Mouse (Mus musculus): ENCODE results near the gene Asgr2. TPM values are rescaled to one million over a fixed set of nuclear protein-coding genes. Genes with fewer than 3 reads are reported as not detected.

The Asgr2 gene
- total and polyA plus RNA-seq, 3 experiments = 0.17 to 0.39 TPM; not detected in 1

Other genes with a start within 250 kb of the Asgr2 start
Only the 20 nearest of the 30 such genes appear.
- gene Ybx2, start 156.8 kb upstream of the Asgr2 start, total RNA-seq (2012; rRNA removed) = 0.25 TPM in 1 of 2 replicates, not detected in the other
- not detected in 2 replicates for gene Ybx2, start 156.8 kb upstream of the Asgr2 start, total RNA-seq (2014; rRNA removed)
- 0.39 TPM in 1 of 2 replicates, not detected in the other for gene Ybx2, start 156.8 kb upstream of the Asgr2 start, polyA plus RNA-seq (2012; ENCODE audit: insufficient read length, low read depth)
- gene Slc2a4, start 144.5 kb upstream of the Asgr2 start, total RNA-seq (2012; rRNA removed) = 2.2 and 2.6 TPM in 2 replicates
- gene Slc2a4, start 144.5 kb upstream of the Asgr2 start, total RNA-seq (2014; rRNA removed) = 3.1 and 3.8 TPM in 2 replicates
- gene Slc2a4, start 144.5 kb upstream of the Asgr2 start, polyA plus RNA-seq (2012; ENCODE audit: insufficient read length, low read depth) = 2.3 and 2.4 TPM in 2 replicates
- gene Cldn7, start 127.9 kb upstream of the Asgr2 start, total RNA-seq (2012; rRNA removed) = not detected in 2 replicates
- gene Cldn7, start 127.9 kb upstream of the Asgr2 start, total RNA-seq (2014; rRNA removed) = not detected in 2 replicates
- gene Cldn7, start 127.9 kb upstream of the Asgr2 start, polyA plus RNA-seq (2012; ENCODE audit: insufficient read length, low read depth) = not detected in 2 replicates
- 61.8 and 66.7 TPM in 2 replicates for gene Ctdnep1, start 111.5 kb upstream of the Asgr2 start, total RNA-seq (2012; rRNA removed)
- 37.7 and 42.9 TPM in 2 replicates for gene Ctdnep1, start 111.5 kb upstream of the Asgr2 start, total RNA-seq (2014; rRNA removed)
- gene Ctdnep1, start 111.5 kb upstream of the Asgr2 start, polyA plus RNA-seq (2012; ENCODE audit: insufficient read length, low read depth) = 143 and 171 TPM in 2 replicates
- 95.9 and 115 TPM in 2 replicates for gene Elp5, start 110.1 kb upstream of the Asgr2 start, total RNA-seq (2012; rRNA removed)
- 111 and 119 TPM in 2 replicates for gene Elp5, start 110.1 kb upstream of the Asgr2 start, total RNA-seq (2014; rRNA removed)
- gene Elp5, start 110.1 kb upstream of the Asgr2 start, polyA plus RNA-seq (2012; ENCODE audit: insufficient read length, low read depth) = 177 and 182 TPM in 2 replicates
- 182 and 189 TPM in 2 replicates for gene Gabarap, start 101.5 kb upstream of the Asgr2 start, total RNA-seq (2012; rRNA removed)
- gene Gabarap, start 101.5 kb upstream of the Asgr2 start, total RNA-seq (2014; rRNA removed) = 187 and 213 TPM in 2 replicates
- 352 and 386 TPM in 2 replicates for gene Gabarap, start 101.5 kb upstream of the Asgr2 start, polyA plus RNA-seq (2012; ENCODE audit: insufficient read length, low read depth)
- 67.2 and 81.8 TPM in 2 replicates for gene Phf23, start 96.9 kb upstream of the Asgr2 start, total RNA-seq (2012; rRNA removed)
- gene Phf23, start 96.9 kb upstream of the Asgr2 start, total RNA-seq (2014; rRNA removed) = 65.2 and 69.0 TPM in 2 replicates
- gene Phf23, start 96.9 kb upstream of the Asgr2 start, polyA plus RNA-seq (2012; ENCODE audit: insufficient read length, low read depth) = 93.2 and 99.8 TPM in 2 replicates
- gene Dvl2, start 92.0 kb upstream of the Asgr2 start, total RNA-seq (2012; rRNA removed) = 27.3 and 30.6 TPM in 2 replicates
- 15.1 and 15.7 TPM in 2 replicates for gene Dvl2, start 92.0 kb upstream of the Asgr2 start, total RNA-seq (2014; rRNA removed)
- 25.3 and 27.1 TPM in 2 replicates for gene Dvl2, start 92.0 kb upstream of the Asgr2 start, polyA plus RNA-seq (2012; ENCODE audit: insufficient read length, low read depth)
- gene Acadvl, start 77.2 kb upstream of the Asgr2 start, total RNA-seq (2012; rRNA removed) = 137 and 148 TPM in 2 replicates
- gene Acadvl, start 77.2 kb upstream of the Asgr2 start, total RNA-seq (2014; rRNA removed) = 81.8 and 86.6 TPM in 2 replicates
- gene Acadvl, start 77.2 kb upstream of the Asgr2 start, polyA plus RNA-seq (2012; ENCODE audit: insufficient read length, low read depth) = 76.9 and 86.4 TPM in 2 replicates
- 9.8 and 15.3 TPM in 2 replicates for gene Dlg4, start 75.7 kb upstream of the Asgr2 start, total RNA-seq (2012; rRNA removed)
- 6.1 and 7.3 TPM in 2 replicates for gene Dlg4, start 75.7 kb upstream of the Asgr2 start, total RNA-seq (2014; rRNA removed)
- 6.8 and 9.3 TPM in 2 replicates for gene Dlg4, start 75.7 kb upstream of the Asgr2 start, polyA plus RNA-seq (2012; ENCODE audit: insufficient read length, low read depth)
- not detected in 2 replicates for gene Asgr1, start 38.6 kb upstream of the Asgr2 start, total RNA-seq (2012; rRNA removed)
- not detected in 2 replicates for gene Asgr1, start 38.6 kb upstream of the Asgr2 start, total RNA-seq (2014; rRNA removed)
- not detected in 2 replicates for gene Asgr1, start 38.6 kb upstream of the Asgr2 start, polyA plus RNA-seq (2012; ENCODE audit: insufficient read length, low read depth)
- gene Mgl2, start 37.7 kb downstream of the Asgr2 start, total RNA-seq (2012; rRNA removed) = 0.08 TPM in 1 of 2 replicates, not detected in the other
- gene Mgl2, start 37.7 kb downstream of the Asgr2 start, total RNA-seq (2014; rRNA removed) = not detected in 2 replicates
- not detected in 2 replicates for gene Mgl2, start 37.7 kb downstream of the Asgr2 start, polyA plus RNA-seq (2012; ENCODE audit: insufficient read length, low read depth)
- 0.21 TPM in 1 of 2 replicates, not detected in the other for gene Clec10a, start 63.6 kb downstream of the Asgr2 start, total RNA-seq (2012; rRNA removed)
- gene Clec10a, start 63.6 kb downstream of the Asgr2 start, total RNA-seq (2014; rRNA removed) = not detected in 2 replicates
- gene Clec10a, start 63.6 kb downstream of the Asgr2 start, polyA plus RNA-seq (2012; ENCODE audit: insufficient read length, low read depth) = not detected in 2 replicates
- 0.51 and 0.55 TPM in 2 replicates for gene Slc16a11, start 120.1 kb downstream of the Asgr2 start, total RNA-seq (2012; rRNA removed)
- not detected in 2 replicates for gene Slc16a11, start 120.1 kb downstream of the Asgr2 start, total RNA-seq (2014; rRNA removed)
- gene Slc16a11, start 120.1 kb downstream of the Asgr2 start, polyA plus RNA-seq (2012; ENCODE audit: insufficient read length, low read depth) = 2.3 and 3.2 TPM in 2 replicates
- gene Slc16a13, start 128.4 kb downstream of the Asgr2 start, total RNA-seq (2012; rRNA removed) = 8.4 and 9.3 TPM in 2 replicates
- 12.0 and 13.8 TPM in 2 replicates for gene Slc16a13, start 128.4 kb downstream of the Asgr2 start, total RNA-seq (2014; rRNA removed)
- gene Slc16a13, start 128.4 kb downstream of the Asgr2 start, polyA plus RNA-seq (2012; ENCODE audit: insufficient read length, low read depth) = 19.0 and 21.1 TPM in 2 replicates
- 1.7 and 2.2 TPM in 2 replicates for gene Bcl6b, start 137.2 kb downstream of the Asgr2 start, total RNA-seq (2012; rRNA removed)
- 0.54 and 0.71 TPM in 2 replicates for gene Bcl6b, start 137.2 kb downstream of the Asgr2 start, total RNA-seq (2014; rRNA removed)
- gene Bcl6b, start 137.2 kb downstream of the Asgr2 start, polyA plus RNA-seq (2012; ENCODE audit: insufficient read length, low read depth) = 0.54 and 0.72 TPM in 2 replicates
- gene 0610010K14Rik, start 145.3 kb downstream of the Asgr2 start, total RNA-seq (2012; rRNA removed) = 52.2 and 75.2 TPM in 2 replicates
- 23.8 and 27.7 TPM in 2 replicates for gene 0610010K14Rik, start 145.3 kb downstream of the Asgr2 start, total RNA-seq (2014; rRNA removed)
- gene 0610010K14Rik, start 145.3 kb downstream of the Asgr2 start, polyA plus RNA-seq (2012; ENCODE audit: insufficient read length, low read depth) = 140 and 153 TPM in 2 replicates
- gene Gm21988, start 147.2 kb downstream of the Asgr2 start, total RNA-seq (2012; rRNA removed) = 2.6 and 3.5 TPM in 2 replicates
- 0.98 TPM in 1 of 2 replicates, not detected in the other for gene Gm21988, start 147.2 kb downstream of the Asgr2 start, total RNA-seq (2014; rRNA removed)
- gene Gm21988, start 147.2 kb downstream of the Asgr2 start, polyA plus RNA-seq (2012; ENCODE audit: insufficient read length, low read depth) = 1.4 and 2.7 TPM in 2 replicates
- gene Rnasek, start 147.2 kb downstream of the Asgr2 start, total RNA-seq (2012; rRNA removed) = 19.9 and 25.6 TPM in 2 replicates
- 5.5 and 9.1 TPM in 2 replicates for gene Rnasek, start 147.2 kb downstream of the Asgr2 start, total RNA-seq (2014; rRNA removed)
- gene Rnasek, start 147.2 kb downstream of the Asgr2 start, polyA plus RNA-seq (2012; ENCODE audit: insufficient read length, low read depth) = 64.8 and 91.3 TPM in 2 replicates
- gene Alox12, start 162.7 kb downstream of the Asgr2 start, total RNA-seq (2012; rRNA removed) = not detected in 2 replicates
- gene Alox12, start 162.7 kb downstream of the Asgr2 start, total RNA-seq (2014; rRNA removed) = not detected in 2 replicates
- gene Alox12, start 162.7 kb downstream of the Asgr2 start, polyA plus RNA-seq (2012; ENCODE audit: insufficient read length, low read depth) = not detected in 2 replicates

Measured in CH12.LX (cell line).